25 mouse cellular contexts compared by ENCODE assay signal in genomic region chr5:113214041-113214440, GRCm38 (mm10). TPM values are rescaled to one million over a fixed set of nuclear protein-coding genes. Genes with fewer than 3 reads are reported as not detected.
DNase-seq lines count a peak whose midpoint lies in the region; ATAC-seq and TF ChIP-seq lines count a peak whose summit lies in the region.
"Had no signal": no experiment of that assay in that cellular context is flagged by ENCODE, and none has a peak within 500 bp of the region (broad histone marks: within the 10 kb centered on the region; RNA-seq: fewer than 3 reads in every experiment).

No protein-coding gene starts in this region.

- 81% methylated on average over 8 of the region's 8 CpGs for WGBS in heart, embryonic 15.5 days
- WGBS in kidney, postnatal 0 days, result 81% methylated on average over 8 of the region's 8 CpGs
- 83% methylated on average over 8 of the region's 8 CpGs for WGBS in limb, embryonic 15.5 days

- no peak overlapping the region for H3K4me3 ChIP-seq in heart, embryonic 15.5 days
- H3K4me3 ChIP-seq in kidney, postnatal 0 days (replicated peaks; ENCODE audit: low read depth, low read length), result no peak overlapping the region
- no peak overlapping the region for H3K4me3 ChIP-seq in ES-E14 (ENCODE audit: insufficient read depth in 1 of 2, low read depth in 1 of 2, low read length in 2 of 2, poor library complexity in 1 of 2, severe bottlenecking in 1 of 2)
- H3K4me3 ChIP-seq in limb, embryonic 15.5 days, result no peak overlapping the region
- H3K4me3 ChIP-seq: embryonic facial prominence, embryonic 13.5 days; forebrain, embryonic 15.5 days; hindbrain, embryonic 12.5 days had no signal

- in situ Hi-C loops in ES-E14 (cut with MboI; ENCODE audit: low sequenced_read_pairs in 2 of 2, unreplicated experiment in 2 of 2), result no loop called here

- no peak for ATAC-seq in heart, embryonic 15.5 days (replicated peaks; ENCODE audit: insufficient number of reproducible peaks, insufficient read depth, low FRiP score, low read depth)
- ATAC-seq in kidney, postnatal 0 days (replicated peaks; ENCODE audit: low FRiP score, low read depth), result no peak
- ATAC-seq in limb, embryonic 15.5 days (ENCODE audit: insufficient number of reproducible peaks, low FRiP score, low TSS enrichment, low read depth), result no peak
- ATAC-seq: activated CD4-positive, CD25-positive, alpha-beta regulatory T cell, adult 4 months; forebrain, embryonic 15.5 days; inflammation-experienced regulatory T-cells, adult 6 months had no signal

- H3K27me3 ChIP-seq in heart, embryonic 15.5 days, result 0 out of 2 replicates have a peak, but pooled peaks cover 6% of the 10 kb centered on the region
- H3K27me3 ChIP-seq in kidney, postnatal 0 days (ENCODE audit: insufficient read depth, low read length), result no peaks in the 10 kb centered on the region
- H3K27me3 ChIP-seq in limb, embryonic 15.5 days, result peaks cover 5% of the 10 kb centered on the region
- H3K27me3 ChIP-seq: forebrain, embryonic 15.5 days; hindbrain, embryonic 12.5 days; Patski had no signal

- TF ChIP-seq CTCF in kidney, postnatal 0 days (IDR thresholded peaks at IDR 0.05; ENCODE audit: low read depth), result no peak

- no peaks in the 10 kb centered on the region for H3K9me3 ChIP-seq in heart, embryonic 15.5 days (replicated peaks)
- H3K9me3 ChIP-seq in kidney, postnatal 0 days (replicated peaks; ENCODE audit: low read length), result no peaks in the 10 kb centered on the region
- no peaks in the 10 kb centered on the region for H3K9me3 ChIP-seq in ES-E14 (ENCODE audit: control insufficient read depth, insufficient read depth, low read depth, low read length)
- no peaks in the 10 kb centered on the region for H3K9me3 ChIP-seq in limb, embryonic 15.5 days
- H3K9me3 ChIP-seq: embryonic facial prominence, embryonic 13.5 days; forebrain, embryonic 15.5 days; hindbrain, embryonic 12.5 days had no signal

- H3K36me3 ChIP-seq in heart, embryonic 15.5 days, result no peaks in the 10 kb centered on the region
- H3K36me3 ChIP-seq in kidney, postnatal 0 days (ENCODE audit: insufficient read depth, low read length), result no peaks in the 10 kb centered on the region
- no peaks in the 10 kb centered on the region for H3K36me3 ChIP-seq in ES-E14 (ENCODE audit: control insufficient read depth, insufficient read depth, low read length, poor library complexity, severe bottlenecking)
- no peaks in the 10 kb centered on the region for H3K36me3 ChIP-seq in limb, embryonic 15.5 days
- H3K36me3 ChIP-seq: embryonic facial prominence, embryonic 13.5 days; forebrain, embryonic 15.5 days; hindbrain, embryonic 12.5 days had no signal

- no peak for DNase-seq in heart, adult 11 months
- DNase-seq in kidney, postnatal 0 days (ENCODE audit: low spot score), result no peak
- DNase-seq in kidney, postnatal 4 days, result no peak
- no peak for DNase-seq in ES-E14 (ENCODE audit: low read depth, low spot score)
- DNase-seq in layer of hippocampus, postnatal 25 days (ENCODE audit: extremely low spot score in 1 of 2, low spot score in 1 of 2), result no peak
- DNase-seq: cerebellum, adult 9-11 months; liver had no signal

- no peak overlapping the region for H3K9ac ChIP-seq in heart, embryonic 15.5 days
- H3K9ac ChIP-seq in kidney, postnatal 0 days (ENCODE audit: low read depth, low read length), result no peak overlapping the region
- no peak overlapping the region for H3K9ac ChIP-seq in ES-E14 (ENCODE audit: insufficient read depth, low read depth, low read length, poor library complexity, severe bottlenecking)
- H3K9ac ChIP-seq in limb, embryonic 15.5 days, result no peak overlapping the region
- H3K9ac ChIP-seq: embryonic facial prominence, embryonic 13.5 days; forebrain, embryonic 15.5 days; hindbrain, embryonic 12.5 days had no signal

- peaks cover 25% of the 10 kb centered on the region for H3K4me1 ChIP-seq in heart, embryonic 15.5 days (replicated peaks)
- peaks cover 33% of the 10 kb centered on the region for H3K4me1 ChIP-seq in kidney, postnatal 0 days (replicated peaks; ENCODE audit: insufficient read depth, low read length)
- peaks cover 0 to 12% of the 10 kb centered on the region in 2 experiments; a peak in 2 of 4 replicates for H3K4me1 ChIP-seq in ES-E14 (ENCODE audit: control insufficient read depth in 2 of 2, insufficient read depth in 2 of 2, low read length in 2 of 2, poor library complexity in 1 of 2)
- H3K4me1 ChIP-seq in limb, embryonic 15.5 days, result peaks cover 27% of the 10 kb centered on the region

- 0 out of 2 replicates have a peak overlapping the region, but pooled peaks have one; percentile 27 for H3K27ac ChIP-seq in heart, embryonic 15.5 days
- H3K27ac ChIP-seq in kidney, postnatal 0 days, result no peak overlapping the region
- no peak overlapping the region for H3K27ac ChIP-seq in ES-E14 (ENCODE audit: insufficient read depth, low read depth, low read length, poor library complexity, severe bottlenecking)
- H3K27ac ChIP-seq in limb, embryonic 15.5 days, result 0 out of 2 replicates have a peak overlapping the region, but pooled peaks have one; percentile 34
- H3K27ac ChIP-seq: embryonic facial prominence, embryonic 13.5 days; forebrain, embryonic 15.5 days; hindbrain, embryonic 12.5 days had no signal

- no peak overlapping the region for H3K4me2 ChIP-seq in heart, embryonic 15.5 days
- peak overlapping the region; percentile 7; the same call in 1 of the 2 replicates for H3K4me2 ChIP-seq in kidney, postnatal 0 days (ENCODE audit: low read length)
- no peak overlapping the region for H3K4me2 ChIP-seq in limb, embryonic 15.5 days
- H3K4me2 ChIP-seq: embryonic facial prominence, embryonic 13.5 days; forebrain, embryonic 15.5 days; hindbrain, embryonic 12.5 days had no signal

TF ChIP-seq in ES-E14, 5 proteins besides CTCF, POLR2A, EP300 and RAD21:
- TF ChIP-seq MAFK (IDR thresholded peaks at IDR 0.05; ENCODE audit: insufficient read depth, low read depth, low read length), result 0 out of 2 replicates have a peak, but pooled peaks have one; percentile 33
- TF ChIP-seq HCFC1 (IDR thresholded peaks at IDR 0.05; ENCODE audit: borderline replicate concordance, insufficient read depth, low read length), result no peak
- TF ChIP-seq CHD2 (IDR thresholded peaks at IDR 0.05; ENCODE audit: low read depth, low read length), result no peak
TF ChIP-seq in ES-E14: peak in this region for 1.

RNA-seq across cellular contexts. Expression of gene 2900026A02Rik, which starts 7.0 kb away (rescaled TPM):
- polyA plus RNA-seq in heart, embryonic 15.5 days (2015; fragmentation: Nextera tagmentation; extraction: Ambion mirVana), result 14.1 and 17.4 TPM in 2 replicates
- polyA plus RNA-seq in kidney, postnatal 0 days (2015; fragmentation: Nextera tagmentation; extraction: Ambion mirVana), result 4.8 and 5.0 TPM in 2 replicates
- 12.3 and 15.9 TPM in 2 replicates for total RNA-seq in ES-E14 (2012; rRNA removed)
- polyA plus RNA-seq in limb, embryonic 15.5 days (2015; fragmentation: Nextera tagmentation; extraction: Ambion mirVana), result 14.2 and 15.6 TPM in 2 replicates
- total RNA-seq in layer of hippocampus, postnatal 25 days (2021), result 10 to 100 TPM; 61.2 to 64.5 TPM

RNA-seq across cellular contexts. Expression of gene Tmem211, which starts 12.7 kb away (rescaled TPM):
- not detected in 2 replicates for polyA plus RNA-seq in heart, embryonic 15.5 days (2015; fragmentation: Nextera tagmentation; extraction: Ambion mirVana)
- 0.12 and 0.22 TPM in 2 replicates for polyA plus RNA-seq in kidney, postnatal 0 days (2015; fragmentation: Nextera tagmentation; extraction: Ambion mirVana)
- 0.22 and 0.53 TPM in 2 replicates for total RNA-seq in ES-E14 (2012; rRNA removed)
- 0.28 and 0.61 TPM in 2 replicates for polyA plus RNA-seq in limb, embryonic 15.5 days (2015; fragmentation: Nextera tagmentation; extraction: Ambion mirVana)
- not detected for total RNA-seq in layer of hippocampus, postnatal 25 days (2021)
- total RNA-seq: adrenal gland, postnatal 10 days; gastrocnemius, postnatal 4 days; heart, postnatal 10 days; layer of hippocampus, postnatal 14 days; left cerebral cortex, postnatal 14 days; megakaryocyte-erythroid progenitor cell, adult 5-6 weeks; midbrain, postnatal 0 days had no signal
- polyA plus RNA-seq: activated CD4-positive, CD25-positive, alpha-beta regulatory T cell, adult 4 months; cortical plate, adult 2 months; embryonic facial prominence, embryonic 13.5 days; forebrain, embryonic 15.5 days; inflammation-experienced regulatory T-cells, adult 6 months; liver, embryonic 16.5 days; midbrain, postnatal 0 days; neural tube, embryonic 11.5 days; Patski had no signal

Comparison
In these comparisons a context has a peak if more than half of its experiments do, and no peak if none do; other contexts are left out.
1. H3K27ac ChIP-seq: peak in heart, embryonic 15.5 days (single experiment) and limb, embryonic 15.5 days (single experiment); none in kidney, postnatal 0 days (single experiment) and ES-E14 (single experiment).